Comparison of ENCODE assay signal across 25 mouse cellular contexts in the genomic region with DNA sequence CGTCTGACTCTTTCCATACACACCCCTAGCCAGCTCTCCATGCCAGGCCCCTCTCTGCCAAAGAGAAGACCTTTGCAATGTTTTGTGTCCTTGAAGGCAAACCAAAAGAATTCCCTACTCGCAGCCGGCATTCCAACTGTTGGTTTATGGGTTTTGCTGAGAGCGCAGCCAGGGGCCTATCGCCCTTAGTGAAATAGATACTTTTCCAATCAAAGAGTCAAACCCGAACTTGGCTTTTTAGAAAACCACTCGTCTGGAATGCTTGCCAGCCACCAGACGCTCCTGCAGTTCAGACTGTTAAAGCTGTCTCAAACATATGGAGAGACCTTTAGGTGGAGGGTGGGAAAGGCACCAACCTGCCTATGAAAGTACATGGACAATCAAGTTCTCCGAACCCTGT. TPM values are rescaled to one million over a fixed set of nuclear protein-coding genes. Genes with fewer than 3 reads are reported as not detected.
DNase-seq lines count a peak whose midpoint lies in the region; ATAC-seq and TF ChIP-seq lines count a peak whose summit lies in the region.
"Had no signal": no experiment of that assay in that cellular context is flagged by ENCODE, and none has a peak within 500 bp of the region (broad histone marks: within the 10 kb centered on the region; RNA-seq: fewer than 3 reads in every experiment).

No protein-coding gene starts in this region.

- peak; percentile 54 for ATAC-seq in limb, embryonic 14.5 days (ENCODE audit: low FRiP score, low read depth)
- ATAC-seq: forebrain, embryonic 13.5 days; forebrain, postnatal 0 days; hindbrain, embryonic 16.5 days; inflammation-experienced regulatory T-cells, adult 6 months had no signal

- WGBS in limb, embryonic 14.5 days = 26% methylated on average over 9 of the region's 9 CpGs

- intact Hi-C loops in gastrocnemius, postnatal 14 days (cut with DNase I; ENCODE audit: low total_unique reads) = no loop called here

- H3K4me1 ChIP-seq in limb, embryonic 14.5 days (ENCODE audit: control insufficient read depth, insufficient read depth, low read length) = peaks cover 15% of the 10 kb centered on the region
- H3K4me1 ChIP-seq: forebrain, embryonic 13.5 days; heart, embryonic 10.5 days had no signal

- no peak overlapping the region for H3K4me2 ChIP-seq in limb, embryonic 14.5 days (replicated peaks; ENCODE audit: low read depth, low read length, severe bottlenecking)
- H3K4me2 ChIP-seq: forebrain, embryonic 13.5 days; hindbrain, embryonic 12.5 days had no signal

- H3K4me3 ChIP-seq in limb, embryonic 14.5 days (replicated peaks; ENCODE audit: low read length) = no peak overlapping the region
- H3K4me3 ChIP-seq: forebrain, embryonic 13.5 days; heart, embryonic 10.5 days; hindbrain, embryonic 12.5 days had no signal

- no peaks in the 10 kb centered on the region for H3K36me3 ChIP-seq in limb, embryonic 14.5 days (ENCODE audit: control insufficient read depth, insufficient read depth, low read length)
- H3K36me3 ChIP-seq: heart, embryonic 10.5 days; hindbrain, embryonic 12.5 days had no signal

- no peaks in the 10 kb centered on the region for H3K27me3 ChIP-seq in limb, embryonic 14.5 days (ENCODE audit: control insufficient read depth, insufficient read depth, low read length)
- H3K27me3 ChIP-seq: forebrain, embryonic 13.5 days; hindbrain, embryonic 12.5 days had no signal

- peak; percentile 24 to 31 for DNase-seq in adrenal gland, postnatal 36 days
- DNase-seq in adrenal gland, adult 2 months = no peak
- DNase-seq in ovary, adult 18-20 months (ENCODE audit: low spot score) = peak; percentile 7
- no peak for DNase-seq in ovary, postnatal 10 days (ENCODE audit: low spot score)
- peak; percentile 68 for DNase-seq in limb, embryonic 14.5 days (ENCODE audit: low spot score)
- no peak for DNase-seq in gastrocnemius, postnatal 14 days
- no peak for DNase-seq in lung, postnatal 10 days
- DNase-seq: adrenal gland, postnatal 14 days; B cell, adult 2 months; cerebellum, adult 18-20 months; cerebellum, adult 9-11 months; cerebellum, postnatal 36 days; forebrain, postnatal 0 days; heart, adult 18-20 months; heart, postnatal 10 days; heart, postnatal 4 days had no signal

- H3K9ac ChIP-seq in limb, embryonic 14.5 days (ENCODE audit: low read depth, low read length, severe bottlenecking) = no peak overlapping the region
- H3K9ac ChIP-seq: forebrain, embryonic 13.5 days; forebrain, postnatal 0 days; hindbrain, embryonic 12.5 days had no signal

- TF ChIP-seq POLR2A in limb, embryonic 14.5 days (IDR thresholded peaks at IDR 0.05; ENCODE audit: borderline replicate concordance, extremely low read depth, insufficient read depth, insufficient read length) = no peak

- peak overlapping the region; percentile 34; the same call in 1 of the 2 replicates for H3K27ac ChIP-seq in limb, embryonic 14.5 days (replicated peaks; ENCODE audit: low read depth, low read length)
- H3K27ac ChIP-seq: forebrain, embryonic 13.5 days; heart, embryonic 10.5 days; hindbrain, embryonic 12.5 days had no signal

- no peaks in the 10 kb centered on the region for H3K9me3 ChIP-seq in limb, embryonic 14.5 days (ENCODE audit: control insufficient read depth, low read length)
- H3K9me3 ChIP-seq: heart, embryonic 10.5 days; hindbrain, embryonic 12.5 days had no signal

RNA-seq across cellular contexts. Expression of gene Smim23, which starts 15.9 kb away (rescaled TPM):
- not detected for total RNA-seq in adrenal gland, postnatal 36 days (2021)
- not detected for total RNA-seq in adrenal gland, adult 2 months (2021)
- not detected in 2 replicates for polyA plus RNA-seq in adrenal gland, adult 2 months (2012; rRNA removed)
- not detected in 2 replicates for polyA plus RNA-seq in limb, embryonic 14.5 days (2012; rRNA removed)
- polyA plus RNA-seq in limb, embryonic 14.5 days (2014; fragmentation: Nextera tagmentation; extraction: Ambion mirVana) = not detected in 2 replicates
- not detected for total RNA-seq in gastrocnemius, postnatal 14 days (2021)
- total RNA-seq: adrenal gland, postnatal 14 days; forebrain, postnatal 0 days; gastrocnemius, adult 8-10 months; gastrocnemius, postnatal 4 days; heart, adult 18-20 months; heart, postnatal 10 days; heart, postnatal 4 days; MEL had no signal
- polyA plus RNA-seq: forebrain, embryonic 13.5 days; forebrain, postnatal 0 days; heart, embryonic 10.5 days; heart, embryonic 14.5 days; hindbrain, embryonic 12.5 days; hindbrain, embryonic 16.5 days; inflammation-experienced regulatory T-cells, adult 6 months had no signal

Comparison
In these comparisons a context has a peak if more than half of its experiments do, and no peak if none do; other contexts are left out.
1. DNase-seq: peak in adrenal gland, postnatal 36 days (2 of 2), ovary, adult 18-20 months (single experiment) and limb, embryonic 14.5 days (single experiment); none in adrenal gland, adult 2 months (single experiment), ovary, postnatal 10 days (single experiment), gastrocnemius, postnatal 14 days (single experiment) and lung, postnatal 10 days (single experiment).